Mouse (Mus musculus) embryo, embryonic 10 days (tissue): ENCODE data around the gene Hist1h2bc.
"Not testable (repeated sequence)": the region's sequence is repeated elsewhere in the genome, so short reads cannot be mapped to it uniquely, and the experiment has no call there.

ENCODE experiments used
- DNase-seq: peaks from one replicate; pipeline ENCODE4 v3.0.0-alpha.2; 2015; ENCODE audit warnings: low spot score

Gene Hist1h2bc

GRCm38 (mm10) chr13:23699767-23700166 lies 15.8 kb downstream of the Hist1h2bc start:
- no peak for DNase-seq

GRCm38 (mm10) chr13:23700786-23701520 lies 17.0 kb downstream of the Hist1h2bc start:
- DNase-seq: peak; percentile 91

DNA sequence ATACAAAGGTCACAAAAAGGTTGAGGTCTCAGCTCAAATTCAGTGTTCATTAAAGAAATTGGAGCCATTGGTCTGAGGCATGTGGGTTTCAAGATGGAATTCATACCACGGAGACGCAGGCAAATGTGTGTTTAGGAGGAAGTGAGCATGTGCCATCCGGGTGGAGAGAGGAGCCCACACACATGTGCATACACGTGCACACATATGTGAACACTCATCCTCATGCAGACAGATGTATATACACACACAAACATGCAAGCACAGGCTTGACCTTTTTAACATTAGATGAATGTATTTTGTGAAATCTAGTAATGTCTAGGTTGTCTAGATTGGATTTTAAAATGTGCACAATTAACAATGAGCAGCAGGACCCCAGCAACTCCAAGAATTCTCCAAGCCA lies 18.2 kb downstream of the Hist1h2bc start:
- no peak for DNase-seq

- DNase-seq: not testable (repeated sequence)
Observed at GRCm38 (mm10) chr13:23702801-23703200, 18.8 kb downstream of the Hist1h2bc start.

- no peak for DNase-seq
Observed at GRCm38 (mm10) chr13:23705751-23706356, 21.9 kb downstream of the Hist1h2bc start.

- DNase-seq: no peak
Observed at GRCm38 (mm10) chr13:23706771-23707170, 22.8 kb downstream of the Hist1h2bc start.

DNA sequence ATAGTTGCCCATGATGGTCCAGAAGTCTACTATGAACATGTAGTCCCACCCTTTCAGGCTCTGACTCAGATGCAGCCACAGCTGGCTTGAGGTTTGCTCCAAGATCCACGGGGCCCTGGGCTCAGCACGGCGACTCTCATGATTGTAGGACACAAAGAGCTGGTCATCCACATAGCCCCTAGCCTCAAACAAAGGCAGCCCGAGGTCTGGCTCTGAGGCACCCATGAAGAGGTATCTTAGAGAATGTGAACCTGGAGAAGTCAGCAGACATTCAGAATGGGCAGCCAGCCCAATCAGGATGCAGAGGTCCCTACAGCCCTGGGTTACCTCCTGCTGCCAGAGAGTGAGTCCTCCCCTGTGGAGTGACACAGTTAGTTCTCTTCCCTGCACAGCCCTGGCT lies 24.0 kb downstream of the Hist1h2bc start:
- no peak for DNase-seq

DNA sequence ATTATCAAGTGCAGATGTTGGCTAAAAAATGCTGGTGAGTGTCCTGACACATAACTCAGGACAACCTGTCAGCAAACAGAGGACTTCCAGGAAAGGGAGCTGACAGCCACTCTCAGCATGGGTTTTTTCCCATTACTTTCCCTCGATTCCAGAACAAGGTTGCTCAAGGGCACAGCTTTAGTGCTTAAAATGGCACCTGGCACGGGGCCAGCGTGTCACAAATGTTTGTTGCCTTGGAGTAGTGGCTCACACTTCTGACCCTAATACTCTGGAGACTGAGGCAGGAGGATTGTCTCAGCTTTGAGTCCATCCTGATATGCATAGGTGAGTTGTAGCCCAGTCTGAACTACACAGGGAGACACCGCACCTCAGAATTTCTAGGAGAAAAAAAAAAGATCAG lies 24.7 kb downstream of the Hist1h2bc start:
- DNase-seq: no peak

DNA sequence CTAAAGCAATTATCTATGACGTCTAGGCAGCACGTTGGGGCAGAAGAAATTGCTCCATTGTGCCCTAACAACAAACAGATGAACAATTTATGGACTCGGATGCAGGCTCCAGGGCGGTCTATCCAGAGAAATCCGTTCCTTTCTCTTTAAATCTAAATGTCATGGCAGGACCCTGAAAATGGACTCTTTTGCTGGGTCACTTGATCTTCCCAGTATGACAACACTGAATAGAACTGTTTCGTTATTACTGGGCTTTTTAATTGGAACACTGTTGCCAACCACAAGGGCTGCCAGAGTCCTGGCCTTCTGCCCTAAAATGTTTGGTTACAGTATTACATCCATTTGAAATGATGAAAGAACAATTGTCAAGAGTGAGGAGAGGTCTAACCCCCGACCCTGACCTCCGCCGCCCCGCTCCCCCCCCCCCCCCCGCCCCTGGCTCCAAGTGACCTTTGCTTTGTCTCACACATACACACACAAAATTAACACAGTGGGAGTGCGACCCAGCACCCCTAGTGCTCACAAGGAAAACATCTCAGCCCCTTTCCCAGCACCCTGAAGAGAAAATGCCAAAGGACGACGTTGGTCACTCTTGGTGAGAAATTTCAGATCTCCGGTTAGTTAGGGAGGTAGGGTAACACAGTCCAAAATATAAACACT lies 25.8 kb downstream of the Hist1h2bc start:
- no peak for DNase-seq

DNA sequence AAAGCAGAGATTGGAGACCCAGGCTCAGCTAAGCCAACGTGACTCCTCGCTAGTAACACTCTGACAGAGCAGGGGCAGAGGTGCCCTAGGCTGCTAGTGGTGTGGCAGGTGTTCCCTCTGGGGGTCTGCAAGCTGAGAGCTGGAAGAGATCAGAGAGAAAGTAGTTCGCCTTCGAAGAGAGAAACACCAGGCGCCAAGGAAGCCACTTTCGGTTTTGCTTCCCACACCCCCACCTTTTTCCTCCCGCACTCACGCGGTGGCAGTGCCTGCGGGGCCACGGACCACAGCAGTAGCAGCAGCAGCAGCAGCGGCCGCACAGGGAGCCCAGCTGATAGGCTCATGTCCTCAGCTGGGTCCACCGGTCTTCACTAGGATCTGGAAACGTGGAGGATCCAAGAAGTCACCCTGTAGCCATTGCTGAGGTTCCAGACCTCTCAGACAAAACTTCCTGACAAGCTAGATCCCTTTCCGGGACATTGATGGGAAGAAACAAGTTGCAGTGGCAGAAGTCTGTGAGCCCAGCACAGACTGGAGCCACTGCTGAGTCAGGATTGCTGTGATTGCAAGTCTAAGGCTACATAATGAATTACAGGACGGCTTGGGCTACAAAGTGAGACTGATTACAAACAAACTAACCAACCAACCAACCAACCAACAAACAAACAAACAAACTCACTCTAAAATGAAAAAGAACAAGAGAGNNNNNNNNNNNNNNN lies 26.5 kb downstream of the Hist1h2bc start, which contains the start of gene Hfe:
Gene Hfe (minus strand): TSS at position 481 of the 716 bp plus-strand sequence.
- peak; percentile 45 for DNase-seq

- no peak for DNase-seq
Observed at GRCm38 (mm10) chr13:23716261-23717042, 32.5 kb downstream of the Hist1h2bc start.

- DNase-seq: no peak
Observed at GRCm38 (mm10) chr13:23717176-23717575, 33.2 kb downstream of the Hist1h2bc start.

DNA sequence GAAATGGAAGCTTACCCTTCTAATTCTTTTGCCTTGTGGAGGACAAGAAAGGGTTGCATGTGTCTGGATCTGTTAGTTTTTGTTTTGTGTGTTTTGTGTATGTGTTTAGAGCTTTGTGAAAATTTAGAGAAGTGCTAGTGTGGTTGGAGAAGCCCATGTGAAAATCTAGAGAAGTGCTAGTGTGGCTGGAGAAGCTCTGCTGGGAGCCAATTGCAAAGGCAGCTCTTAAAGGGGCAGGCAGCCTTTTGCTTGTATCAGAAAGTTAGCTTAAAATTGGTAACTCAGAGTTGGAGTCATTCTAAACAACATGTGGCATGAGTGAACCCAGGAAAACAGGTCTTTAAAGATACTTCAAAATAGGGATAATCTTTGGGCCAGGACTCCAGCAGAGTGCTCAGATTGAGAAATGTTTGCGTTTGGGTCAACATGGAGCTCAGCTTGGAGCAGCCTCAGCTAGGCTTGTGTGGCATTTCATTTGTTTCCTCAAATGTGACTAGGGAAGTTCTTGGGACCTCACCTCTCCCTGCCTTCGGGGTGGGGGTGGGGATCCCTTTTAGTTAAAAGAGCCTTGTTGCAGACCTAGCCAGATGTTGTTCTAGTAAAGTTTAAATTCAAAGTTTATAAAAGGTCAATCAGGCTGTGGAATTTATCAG lies 33.7 kb downstream of the Hist1h2bc start:
- not testable (repeated sequence) for DNase-seq

GRCm38 (mm10) chr13:23724239-23724638 lies 40.2 kb downstream of the Hist1h2bc start:
- no peak for DNase-seq

GRCm38 (mm10) chr13:23725213-23725612 lies 41.2 kb downstream of the Hist1h2bc start:
- no peak for DNase-seq

GRCm38 (mm10) chr13:23728472-23729191 lies 44.6 kb downstream of the Hist1h2bc start:
- no peak for DNase-seq

- DNase-seq: no peak
Observed at GRCm38 (mm10) chr13:23729192-23729525, 45.2 kb downstream of the Hist1h2bc start.

GRCm38 (mm10) chr13:23729706-23730105 lies 45.7 kb downstream of the Hist1h2bc start:
- DNase-seq: no peak

- peak; percentile 21 for DNase-seq
Observed at GRCm38 (mm10) chr13:23730479-23730878, 46.5 kb downstream of the Hist1h2bc start.

DNA sequence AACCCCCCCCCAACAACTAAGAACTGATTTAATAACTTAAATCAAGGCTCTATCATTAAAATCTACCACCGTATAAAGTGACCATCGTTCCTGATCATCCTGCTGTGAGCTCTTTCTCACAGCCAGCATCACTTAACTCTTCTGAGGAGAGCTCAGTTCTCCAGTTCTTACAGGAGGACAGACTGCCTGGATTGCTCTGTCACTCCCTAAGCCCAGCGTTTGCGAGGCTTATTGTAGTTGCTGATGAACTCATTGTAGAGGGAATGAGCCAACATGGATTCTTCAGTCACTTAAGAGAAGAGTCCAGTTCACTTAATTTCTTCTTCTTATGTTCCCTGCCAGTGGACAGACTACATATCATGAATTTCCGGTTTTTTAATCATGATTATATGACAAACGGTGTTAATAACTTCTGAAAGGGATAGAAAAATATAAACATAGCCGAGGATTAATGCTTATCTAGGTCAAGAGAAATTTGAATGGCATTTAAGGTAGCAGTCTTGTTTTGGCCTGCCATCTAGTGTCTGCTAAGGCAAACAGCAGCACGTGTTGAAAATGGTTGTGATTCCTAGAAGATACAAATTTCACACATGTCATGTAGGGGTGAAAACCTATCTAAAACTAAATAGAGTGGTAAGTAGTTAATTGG lies 48.3 kb downstream of the Hist1h2bc start:
- peak; percentile 73 for DNase-seq
